Mouse (Mus musculus) midbrain, embryonic 16.5 days (tissue): Measurements from ENCODE around the gene Nav2. TPM values are rescaled to one million over a fixed set of nuclear protein-coding genes. Genes with fewer than 3 reads are reported as not detected.

Experiments
- ATAC-seq: fragments of 200-750 bp; cut with Nextera tagmentation; 2 replicates; pipeline ENCODE4 v1.8.0; 2017; ENCODE audit warnings: moderate TSS enrichment
- H3K27ac ChIP-seq: fragments of 300-500 bp; sonication (generic); 2 replicates; pipeline ENCODE4 v1.5.1; 2014; ENCODE audit warnings: mild to moderate bottlenecking, low read length, mixed read lengths
- H3K27me3 ChIP-seq: fragments of 300-500 bp; sonication (generic); 2 replicates; pipeline ENCODE4 v1.6.1; 2014; ENCODE audit warnings: low read depth, low read length, mixed read lengths; ENCODE audit not compliant: control insufficient read depth, insufficient read depth
- H3K36me3 ChIP-seq: fragments of 300-500 bp; sonication (generic); 2 replicates; pipeline ENCODE4 v1.6.1; 2014; ENCODE audit warnings: mild to moderate bottlenecking, low read length, moderate library complexity, mixed read lengths; ENCODE audit not compliant: control insufficient read depth, insufficient read depth
- H3K4me1 ChIP-seq: fragments of 300-500 bp; sonication (generic); 2 replicates; pipeline ENCODE4 v1.6.1; 2014; ENCODE audit warnings: mild to moderate bottlenecking, low read length, mixed read lengths; ENCODE audit not compliant: control insufficient read depth, insufficient read depth
- H3K4me2 ChIP-seq: fragments of 300-500 bp; sonication (generic); 2 replicates; pipeline ENCODE4 v1.6.1; 2014; ENCODE audit warnings: mild to moderate bottlenecking, low read length, mixed read lengths
- H3K4me3 ChIP-seq: fragments of 300-500 bp; sonication (generic); 2 replicates; pipeline ENCODE4 v1.5.1; 2014; ENCODE audit warnings: low read depth, mild to moderate bottlenecking, low read length, moderate library complexity, mixed read lengths
- H3K9ac ChIP-seq: fragments of 300-500 bp; sonication (generic); 2 replicates; pipeline ENCODE4 v1.6.1; 2014; ENCODE audit warnings: low read depth, low read length, mixed read lengths
- H3K9me3 ChIP-seq: fragments of 300-500 bp; sonication (generic); replicated peaks from 2 replicates; pipeline ENCODE4 v1.6.1; 2014; ENCODE audit warnings: mild to moderate bottlenecking, low read length, mixed read lengths; ENCODE audit not compliant: control insufficient read depth, poor library complexity, severe bottlenecking
- WGBS: fragments of 180-500 bp; shearing (Covaris S2); extraction: QIAGEN DNeasy Blood & Tissue Kit; methylation state at CpG from one replicate; pipeline ENCODE4 v1.1.7; 2014; 5-methylcytosine and 5-hydroxymethylcytosine counted together
- polyA plus RNA-seq: library from polyadenylated mRNA; unstranded; fragments of >200 nt; fragmentation: Nextera tagmentation; extraction: Ambion mirVana; gene quantifications from 2 replicates; pipeline ENCODE4 v1.2.1, GENCODE M21; 2015

The Nav2 gene
- polyA plus RNA-seq, 1 experiment from 2014 or later = 21.5 TPM

- H3K4me3 ChIP-seq = no peak overlapping the region
- peak; percentile 49 for ATAC-seq
- H3K27me3 ChIP-seq = no peaks in the 10 kb centered on the region
- H3K9me3 ChIP-seq = no peaks in the 10 kb centered on the region
- WGBS = 21% methylated on average over 16 of the region's 16 CpGs
- peaks cover 12% of the 10 kb centered on the region; the same call in 1 of the 2 replicates for H3K4me1 ChIP-seq
- H3K9ac ChIP-seq = peak overlapping the region; percentile 30; the same call in 1 of the 2 replicates
- no peaks in the 10 kb centered on the region for H3K36me3 ChIP-seq
- H3K27ac ChIP-seq = no peak overlapping the region
- no peak overlapping the region for H3K4me2 ChIP-seq
Observed at GRCm38 (mm10) chr7:49272445-49273439, 364.2 kb downstream of the Nav2 start.

DNA sequence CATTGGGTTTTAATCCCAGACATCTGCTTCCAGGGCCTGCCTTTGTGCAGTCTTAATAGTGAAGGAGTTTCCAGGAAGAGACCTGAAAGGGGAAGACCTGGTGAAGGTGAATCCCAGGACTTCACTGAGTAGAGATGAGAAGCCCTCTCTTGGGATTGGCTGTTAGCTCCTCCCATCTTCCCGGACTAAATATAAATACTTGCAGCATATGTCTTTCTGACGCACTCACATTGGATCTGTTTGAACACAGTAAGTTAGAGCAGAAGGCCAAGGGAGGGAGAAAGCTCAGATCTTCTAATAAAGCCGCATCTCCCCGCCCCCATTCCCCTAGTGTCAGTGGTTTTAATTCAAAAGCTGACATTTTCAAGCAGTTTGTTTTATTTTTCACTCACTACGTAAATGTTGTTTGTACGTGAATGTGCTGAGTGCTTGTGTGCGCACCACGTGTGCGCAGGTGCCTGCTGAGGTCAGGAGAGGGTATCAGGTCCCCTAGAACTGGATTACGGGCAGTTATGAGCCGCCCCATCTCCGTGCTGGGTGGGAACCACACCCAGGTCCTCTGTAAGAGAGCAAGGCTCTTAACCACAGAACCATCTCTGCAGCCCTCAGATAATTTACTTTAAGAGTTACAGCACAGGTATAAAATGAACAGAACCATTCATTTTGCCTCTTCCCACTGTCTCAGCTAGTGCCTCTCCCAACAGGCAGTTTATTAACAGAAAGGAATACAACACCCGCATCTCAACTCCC, 365.6 kb downstream of the Nav2 start:
- 92% methylated on average over 13 of the region's 13 CpGs for WGBS
- Histone ChIP-seq H3K9ac (no peak overlapping the region), H3K36me3 (no peaks in the 10 kb centered on the region), H3K4me3 (no peak overlapping the region), H3K4me1 (peaks cover 12% of the 10 kb centered on the region; the same call in 1 of the 2 replicates), H3K4me2 (no peak overlapping the region), H3K9me3 (no peaks in the 10 kb centered on the region), H3K27me3 (no peaks in the 10 kb centered on the region), H3K27ac (no peak overlapping the region)
- no peak for ATAC-seq

GRCm38 (mm10) chr7:49274676-49275075, 366.2 kb downstream of the Nav2 start:
- ATAC-seq = no peak
- 76% methylated on average over 8 of the region's 8 CpGs for WGBS
- peaks cover 12% of the 10 kb centered on the region; the same call in 1 of the 2 replicates for H3K4me1 ChIP-seq
- H3K9me3 ChIP-seq = no peaks in the 10 kb centered on the region
- H3K27ac ChIP-seq = no peak overlapping the region
- H3K36me3 ChIP-seq = no peaks in the 10 kb centered on the region
- H3K4me3 ChIP-seq = no peak overlapping the region
- no peaks in the 10 kb centered on the region for H3K27me3 ChIP-seq
- no peak overlapping the region for H3K4me2 ChIP-seq
- no peak overlapping the region for H3K9ac ChIP-seq

GRCm38 (mm10) chr7:49276163-49276562, 367.6 kb downstream of the Nav2 start:
- H3K9ac ChIP-seq = no peak overlapping the region
- no peak overlapping the region for H3K4me3 ChIP-seq
- no peaks in the 10 kb centered on the region for H3K27me3 ChIP-seq
- ATAC-seq = no peak
- no peak overlapping the region for H3K4me2 ChIP-seq
- peaks cover 12% of the 10 kb centered on the region; the same call in 1 of the 2 replicates for H3K4me1 ChIP-seq
- no peaks in the 10 kb centered on the region for H3K9me3 ChIP-seq
- H3K27ac ChIP-seq = no peak overlapping the region
- 83% methylated on average over 8 of the region's 8 CpGs for WGBS
- H3K36me3 ChIP-seq = no peaks in the 10 kb centered on the region

- Histone ChIP-seq H3K27ac (no peak overlapping the region), H3K4me3 (no peak overlapping the region), H3K27me3 (no peaks in the 10 kb centered on the region), H3K36me3 (no peaks in the 10 kb centered on the region), H3K4me2 (no peak overlapping the region), H3K9ac (no peak overlapping the region), H3K9me3 (no peaks in the 10 kb centered on the region), H3K4me1 (peaks cover 10% of the 10 kb centered on the region; the same call in 1 of the 2 replicates)
- no peak for ATAC-seq
- WGBS = 88% methylated on average over 4 of the region's 4 CpGs
Observed at GRCm38 (mm10) chr7:49277685-49278084, 369.2 kb downstream of the Nav2 start.

GRCm38 (mm10) chr7:49278531-49278930, 370.0 kb downstream of the Nav2 start:
- no peaks in the 10 kb centered on the region for H3K9me3 ChIP-seq
- no peaks in the 10 kb centered on the region for H3K27me3 ChIP-seq
- WGBS = 53% methylated on average over 2 of the region's 2 CpGs

GRCm38 (mm10) chr7:49280427-49280826, 371.9 kb downstream of the Nav2 start:
- Histone ChIP-seq H3K36me3 (no peaks in the 10 kb centered on the region), H3K9ac (no peak overlapping the region), H3K4me3 (no peak overlapping the region), H3K27me3 (no peaks in the 10 kb centered on the region), H3K4me2 (no peak overlapping the region), H3K9me3 (no peaks in the 10 kb centered on the region), H3K4me1 (no peaks in the 10 kb centered on the region), H3K27ac (no peak overlapping the region)
- no peak for ATAC-seq
- 82% methylated on average over 5 of the region's 5 CpGs for WGBS

More at GRCm38 (mm10) chr7:49278531-49278930, 370.0 kb downstream of the Nav2 start:
- H3K9ac ChIP-seq = no peak overlapping the region
- no peaks in the 10 kb centered on the region for H3K36me3 ChIP-seq
- no peak overlapping the region for H3K27ac ChIP-seq
- no peak for ATAC-seq
- no peak overlapping the region for H3K4me3 ChIP-seq
- H3K4me2 ChIP-seq = no peak overlapping the region
- peaks cover 2% of the 10 kb centered on the region; the same call in 1 of the 2 replicates for H3K4me1 ChIP-seq

DNA sequence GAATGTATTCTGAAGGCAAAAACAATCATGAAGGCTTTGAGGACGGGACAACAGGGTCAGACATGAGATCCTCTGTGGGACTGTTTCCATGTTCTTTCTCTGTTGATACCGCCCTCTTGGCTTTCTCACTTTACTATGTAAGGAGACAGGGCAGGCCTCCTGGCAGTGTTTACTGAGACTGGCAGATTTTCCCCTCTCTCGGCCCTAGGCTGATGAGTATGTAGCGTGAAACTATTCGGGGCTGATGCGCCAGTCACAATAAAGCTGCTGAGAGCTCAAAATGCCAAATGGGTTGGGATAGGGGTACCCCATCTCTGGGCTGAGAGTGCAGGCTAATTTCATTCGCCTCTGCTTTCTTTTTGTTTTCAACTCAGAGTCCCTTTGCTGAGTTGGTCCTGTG, 373.9 kb downstream of the Nav2 start:
- H3K27me3 ChIP-seq = no peaks in the 10 kb centered on the region
- H3K36me3 ChIP-seq = no peaks in the 10 kb centered on the region
- H3K4me3 ChIP-seq = no peak overlapping the region
- H3K9me3 ChIP-seq = no peaks in the 10 kb centered on the region
- no peak overlapping the region for H3K9ac ChIP-seq
- ATAC-seq = no peak
- H3K4me1 ChIP-seq = no peaks in the 10 kb centered on the region
- H3K27ac ChIP-seq = no peak overlapping the region
- 73% methylated on average over 7 of the region's 7 CpGs for WGBS
- no peak overlapping the region for H3K4me2 ChIP-seq
